Mouse (Mus musculus) forebrain, embryonic 13.5 days (tissue): ENCODE measurements around the gene Derl2. TPM values are rescaled to one million over a fixed set of nuclear protein-coding genes. Genes with fewer than 3 reads are reported as not detected.

Experiments
- ATAC-seq: fragments of 200-750 bp; cut with Nextera tagmentation; 2 replicates; pipeline ENCODE4 v1.8.0; 2017
- H3K27ac ChIP-seq: fragments of 300-500 bp; sonication (generic); 2 replicates; pipeline ENCODE4 v1.5.1; 2015; ENCODE audit warnings: inconsistent platforms, mild to moderate bottlenecking, moderate library complexity
- H3K27me3 ChIP-seq: fragments of 300-500 bp; sonication (generic); 2 replicates; pipeline ENCODE4 v1.6.1; 2015; ENCODE audit warnings: mild to moderate bottlenecking, inconsistent platforms
- H3K36me3 ChIP-seq: fragments of 300-500 bp; sonication (generic); 2 replicates; pipeline ENCODE4 v1.6.1; 2015; ENCODE audit warnings: mild to moderate bottlenecking, inconsistent platforms; ENCODE audit not compliant: poor library complexity, severe bottlenecking
- H3K4me1 ChIP-seq: fragments of 300-500 bp; sonication (generic); 2 replicates; pipeline ENCODE4 v1.6.1; 2015; ENCODE audit warnings: inconsistent platforms
- H3K4me2 ChIP-seq: fragments of 300-500 bp; sonication (generic); 2 replicates; pipeline ENCODE4 v1.6.1; 2015; ENCODE audit warnings: inconsistent platforms, mild to moderate bottlenecking, moderate library complexity
- H3K4me3 ChIP-seq: fragments of 300-500 bp; sonication (generic); 2 replicates; pipeline ENCODE4 v1.5.1; 2015; ENCODE audit warnings: mild to moderate bottlenecking, inconsistent platforms
- H3K9ac ChIP-seq: fragments of 300-500 bp; sonication (generic); 2 replicates; pipeline ENCODE4 v1.6.1; 2015; ENCODE audit warnings: mild to moderate bottlenecking, inconsistent platforms
- H3K9me3 ChIP-seq: fragments of 300-500 bp; sonication (generic); replicated peaks from 2 replicates; pipeline ENCODE4 v1.6.1; 2016; ENCODE audit warnings: inconsistent platforms
- WGBS: fragments of 180-500 bp; shearing (Covaris S2); methylation state at CpG from one replicate; pipeline ENCODE4 v1.1.7; 2015; 5-methylcytosine and 5-hydroxymethylcytosine counted together
- polyA plus RNA-seq: library from polyadenylated mRNA; unstranded; fragments of >200 nt; fragmentation: Nextera tagmentation; extraction: Ambion mirVana; gene quantifications from 2 replicates; pipeline ENCODE4 v1.2.1, GENCODE M21; 2015

Gene Derl2
- 36.9 and 37.8 TPM in 2 replicates for polyA plus RNA-seq

DNA sequence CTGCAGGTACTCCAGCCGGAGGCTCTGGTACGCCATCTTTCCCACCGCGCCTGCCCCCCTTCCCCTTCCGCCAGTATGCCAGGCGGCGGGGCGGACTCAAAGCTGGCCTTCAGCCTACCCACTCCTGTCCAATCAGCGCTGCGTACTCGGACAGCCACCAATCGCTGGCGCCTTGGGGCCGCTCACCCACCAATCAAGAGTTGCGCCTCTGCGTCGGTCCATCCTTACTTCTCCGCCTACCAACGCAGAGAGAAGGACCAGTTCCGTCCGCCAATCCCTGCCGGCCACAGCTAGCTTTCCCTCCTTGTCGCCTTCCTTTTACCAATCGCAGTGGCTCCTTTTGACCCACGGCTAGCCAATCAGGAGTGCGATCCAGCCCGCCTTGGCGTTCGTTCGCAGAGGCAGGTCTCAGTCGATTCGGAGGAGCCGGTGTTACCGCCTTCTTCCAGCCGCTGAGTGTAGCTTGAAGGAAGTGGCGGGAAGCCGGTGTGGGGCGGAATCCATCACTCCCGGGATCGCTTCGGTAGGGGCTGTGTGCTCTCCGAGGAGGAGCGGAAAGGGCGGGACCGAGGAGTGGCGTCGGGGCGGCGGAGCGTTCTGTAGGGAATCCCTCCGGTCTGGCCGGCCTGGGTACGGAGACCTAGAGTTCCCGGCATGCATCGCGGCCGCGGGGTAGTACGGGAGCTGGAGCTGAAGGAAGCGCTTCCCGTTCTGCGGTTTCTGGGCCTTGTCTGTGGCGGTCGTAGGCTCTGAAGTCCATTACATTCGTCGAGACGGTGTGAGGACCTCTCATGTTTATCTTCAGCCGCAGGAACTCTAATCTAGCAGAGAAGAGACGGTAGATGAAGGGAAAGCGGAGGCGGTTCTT lies at the start of gene Derl2, which contains the start of gene Mis12:
Gene Derl2 (minus strand): TSS at position 641 of the 868 bp plus-strand sequence.
Gene Mis12 (plus strand): TSS at position 411 of the 868 bp plus-strand sequence.
- Histone ChIP-seq H3K4me3 (peak within 1 kb of the TSS; percentile 91), H3K36me3 (peaks cover 20% of the 10 kb centered on the region)
- under 1% methylated on average over 71 of the region's 71 CpGs for WGBS

DNA sequence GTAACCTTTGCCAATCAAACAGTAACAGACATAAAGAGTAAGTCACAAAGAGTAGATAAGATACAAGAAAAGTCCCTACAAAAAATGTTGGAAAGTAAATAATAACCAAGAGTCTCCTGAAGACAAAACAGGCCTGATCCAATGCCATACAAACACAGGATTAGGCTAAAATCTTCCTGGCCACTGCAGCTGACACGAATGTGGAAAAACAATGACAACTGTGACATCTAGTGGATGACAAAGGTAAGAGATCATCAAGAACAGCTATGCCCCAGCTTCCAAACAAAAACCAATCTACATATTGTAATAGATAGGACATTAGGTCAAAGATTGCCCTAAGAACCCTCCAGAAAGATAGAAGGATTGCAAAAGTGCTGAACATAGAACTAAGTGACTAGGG lies 32.9 kb upstream of the Derl2 start:
- Histone ChIP-seq H3K4me2 (no peak overlapping the region), H3K9ac (no peak overlapping the region), H3K4me3 (no peak overlapping the region), H3K36me3 (no peaks in the 10 kb centered on the region), H3K27ac (no peak overlapping the region), H3K4me1 (no peaks in the 10 kb centered on the region), H3K9me3 (no peaks in the 10 kb centered on the region; the same call in 1 of the 2 replicates), H3K27me3 (peaks cover 5% of the 10 kb centered on the region; the same call in 1 of the 2 replicates)
- 0 out of 2 replicates have a peak, but pooled peaks have one; percentile 43 for ATAC-seq
- 3% methylated on average over 1 of the region's 1 CpGs for WGBS

More for the DNA sequence above, at the start of gene Derl2, which contains the start of gene Mis12:
- H3K4me1 ChIP-seq = peaks cover 54% of the 10 kb centered on the region
- H3K9me3 ChIP-seq = no peaks in the 10 kb centered on the region
- peak within 1 kb of the TSS; percentile 91 for H3K9ac ChIP-seq
- peak within 1 kb of the TSS; percentile 91 for H3K27ac ChIP-seq
- H3K27me3 ChIP-seq = no peaks in the 10 kb centered on the region
- ATAC-seq = peak; percentile 100
- peak within 1 kb of the TSS; percentile 93 for H3K4me2 ChIP-seq

DNA sequence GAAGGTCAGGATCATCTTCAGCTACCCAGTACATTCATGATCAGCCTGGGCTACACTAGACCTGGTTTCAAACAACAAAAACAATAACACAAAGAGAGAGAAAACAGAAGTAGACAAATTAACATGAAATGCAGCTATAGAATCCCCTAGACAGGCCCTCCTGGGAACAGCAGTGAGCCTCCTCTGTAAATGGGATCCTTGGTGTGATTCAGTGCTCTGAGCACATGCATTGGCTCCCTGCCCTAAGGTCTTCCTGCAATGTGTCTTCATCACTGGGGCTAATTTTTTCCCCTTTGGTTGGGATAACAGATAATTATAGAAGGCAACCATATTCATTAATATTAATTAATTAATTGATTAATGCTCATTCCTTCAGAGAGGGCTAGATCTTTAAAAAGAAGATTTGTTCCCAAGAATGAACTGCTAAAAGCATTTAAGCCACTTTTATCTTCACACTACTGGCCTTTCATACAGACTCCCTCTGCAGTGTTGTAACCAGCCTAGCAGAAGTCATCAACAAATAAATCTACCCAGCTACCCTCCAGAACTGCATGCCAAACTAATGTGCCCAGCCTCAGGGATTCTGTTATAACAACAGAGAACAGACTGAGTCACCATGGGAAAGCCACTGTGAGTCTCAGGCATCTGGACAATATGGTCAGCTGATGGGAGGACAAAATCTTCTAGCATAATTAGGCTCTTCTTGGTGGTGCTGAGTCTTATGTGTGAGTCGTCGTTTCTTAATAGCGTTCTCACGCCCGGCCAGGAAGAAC lies 20.1 kb upstream of the Derl2 start:
- 95% methylated on average over 5 of the region's 5 CpGs for WGBS
- no peak for ATAC-seq
- no peaks in the 10 kb centered on the region for H3K36me3 ChIP-seq

DNA sequence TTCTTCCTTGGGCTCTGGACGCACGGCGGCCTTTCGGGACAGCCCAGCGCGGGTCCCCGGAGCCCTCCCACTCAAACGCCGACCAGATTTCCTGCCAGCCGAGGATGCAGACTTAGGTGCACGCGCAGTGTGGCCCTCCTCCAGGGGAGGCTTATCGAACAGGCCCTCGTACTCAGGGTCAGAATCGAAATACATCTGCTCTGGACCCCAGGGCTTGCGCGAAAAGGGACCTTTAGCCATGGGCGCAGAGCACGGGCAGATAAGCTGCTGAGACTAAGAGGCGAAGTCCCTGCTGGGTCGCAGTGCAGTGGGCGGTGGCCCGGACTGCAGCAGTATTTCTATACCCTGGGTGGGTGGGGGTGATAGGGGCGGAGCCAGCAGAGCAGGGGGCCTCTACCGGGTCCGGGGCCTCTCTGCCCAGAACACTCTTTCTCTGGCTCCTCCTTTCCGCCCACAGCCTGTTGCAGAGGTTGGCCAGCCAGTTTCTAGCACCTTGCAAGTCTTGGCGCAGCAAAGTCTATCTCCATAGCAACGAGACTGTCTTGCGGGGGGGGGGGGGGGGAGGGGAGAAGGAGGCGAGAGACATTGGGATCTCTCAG lies 13.6 kb upstream of the Derl2 start, which contains the start of gene 6330403K07Rik:
Gene 6330403K07Rik (minus strand): TSS at position 351 of the 599 bp plus-strand sequence.
- peak; percentile 96 for ATAC-seq
- Histone ChIP-seq H3K36me3 (peaks cover 8% of the 10 kb centered on the region), H3K9me3 (no peaks in the 10 kb centered on the region), H3K27me3 (no peaks in the 10 kb centered on the region), H3K4me2 (peak within 1 kb of the TSS; percentile 72), H3K4me1 (peaks cover 34% of the 10 kb centered on the region), H3K27ac (peak within 1 kb of the TSS; percentile 99), H3K9ac (peak within 1 kb of the TSS; percentile 84), H3K4me3 (peak within 1 kb of the TSS; percentile 73)
- WGBS = 0% methylated on average over 27 of the region's 31 CpGs

More for the DNA sequence above, 20.1 kb upstream of the Derl2 start:
- Histone ChIP-seq H3K4me2 (no peak overlapping the region), H3K9ac (no peak overlapping the region), H3K4me1 (no peaks in the 10 kb centered on the region), H3K9me3 (no peaks in the 10 kb centered on the region; the same call in 1 of the 2 replicates), H3K4me3 (no peak overlapping the region), H3K27ac (no peak overlapping the region), H3K27me3 (no peaks in the 10 kb centered on the region)

DNA sequence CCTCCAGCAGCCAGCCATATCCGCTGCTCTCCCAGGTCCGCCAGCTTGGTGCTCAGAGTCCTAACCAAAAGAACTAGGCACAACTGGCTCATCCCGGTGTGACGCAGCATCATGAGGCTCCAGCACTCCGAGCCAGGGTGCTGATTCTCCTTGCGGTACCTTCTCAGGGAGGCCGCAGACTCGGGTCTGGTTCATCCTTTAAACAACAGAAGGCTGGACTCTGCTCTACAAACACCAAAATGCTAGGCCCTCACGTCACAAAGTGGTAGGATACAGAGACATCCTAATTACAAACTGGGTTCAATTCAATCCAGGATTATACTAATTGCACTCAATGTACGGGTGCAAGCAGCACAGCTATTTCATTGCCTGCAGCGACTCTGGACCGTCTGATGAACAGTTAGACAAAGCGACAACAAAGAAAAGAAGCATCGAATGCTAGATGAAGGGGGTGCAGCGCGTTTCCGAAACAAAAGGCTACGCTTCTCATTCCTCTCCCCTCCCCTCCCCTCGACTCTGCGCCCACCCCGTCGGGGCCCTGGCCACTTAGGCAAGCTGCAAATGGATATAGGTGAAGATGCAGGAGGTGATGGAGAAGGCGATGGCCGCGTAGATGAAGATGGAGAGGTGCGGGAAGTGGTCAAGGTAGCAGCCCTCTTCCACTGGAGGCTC lies 13.0 kb upstream of the Derl2 start:
- Histone ChIP-seq H3K36me3 (peaks cover 14% of the 10 kb centered on the region), H3K27ac (peak overlapping the region; percentile 99), H3K9me3 (no peaks in the 10 kb centered on the region), H3K4me3 (peak overlapping the region; percentile 73), H3K9ac (peak overlapping the region; percentile 84), H3K27me3 (no peaks in the 10 kb centered on the region), H3K4me1 (peaks cover 34% of the 10 kb centered on the region), H3K4me2 (peak overlapping the region; percentile 72)
- ATAC-seq = peak; percentile 11; the same call in 1 of the 2 replicates
- 1% methylated on average over 26 of the region's 26 CpGs for WGBS

DNA sequence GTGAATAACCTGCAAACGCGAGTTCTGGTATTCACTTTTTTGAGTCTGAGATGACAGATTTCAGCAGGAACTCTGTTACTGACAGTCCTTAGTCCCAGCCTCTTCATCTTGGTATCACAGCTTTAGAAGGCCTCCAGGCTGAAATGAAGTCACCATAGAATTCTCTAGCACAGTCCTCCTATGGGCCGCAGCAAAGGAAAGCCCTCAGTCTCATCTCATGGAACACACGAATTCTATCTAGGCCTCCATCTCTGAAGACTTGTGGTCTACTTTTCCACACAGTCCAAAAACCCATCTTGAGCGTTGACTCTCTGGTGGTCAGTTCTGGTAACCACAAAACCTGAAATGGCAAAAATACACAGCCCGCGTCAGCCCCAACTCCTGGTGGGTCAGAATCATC lies 12.4 kb upstream of the Derl2 start:
- H3K4me2 ChIP-seq = peak overlapping the region; percentile 72
- H3K9me3 ChIP-seq = no peaks in the 10 kb centered on the region
- peaks cover 34% of the 10 kb centered on the region for H3K4me1 ChIP-seq
- H3K36me3 ChIP-seq = peaks cover 20% of the 10 kb centered on the region
- H3K27ac ChIP-seq = peak overlapping the region; percentile 99
- H3K27me3 ChIP-seq = no peaks in the 10 kb centered on the region
- peak overlapping the region; percentile 73 for H3K4me3 ChIP-seq
- ATAC-seq = no peak
- WGBS = 54% methylated on average over 7 of the region's 7 CpGs
- H3K9ac ChIP-seq = peak overlapping the region; percentile 84

DNA sequence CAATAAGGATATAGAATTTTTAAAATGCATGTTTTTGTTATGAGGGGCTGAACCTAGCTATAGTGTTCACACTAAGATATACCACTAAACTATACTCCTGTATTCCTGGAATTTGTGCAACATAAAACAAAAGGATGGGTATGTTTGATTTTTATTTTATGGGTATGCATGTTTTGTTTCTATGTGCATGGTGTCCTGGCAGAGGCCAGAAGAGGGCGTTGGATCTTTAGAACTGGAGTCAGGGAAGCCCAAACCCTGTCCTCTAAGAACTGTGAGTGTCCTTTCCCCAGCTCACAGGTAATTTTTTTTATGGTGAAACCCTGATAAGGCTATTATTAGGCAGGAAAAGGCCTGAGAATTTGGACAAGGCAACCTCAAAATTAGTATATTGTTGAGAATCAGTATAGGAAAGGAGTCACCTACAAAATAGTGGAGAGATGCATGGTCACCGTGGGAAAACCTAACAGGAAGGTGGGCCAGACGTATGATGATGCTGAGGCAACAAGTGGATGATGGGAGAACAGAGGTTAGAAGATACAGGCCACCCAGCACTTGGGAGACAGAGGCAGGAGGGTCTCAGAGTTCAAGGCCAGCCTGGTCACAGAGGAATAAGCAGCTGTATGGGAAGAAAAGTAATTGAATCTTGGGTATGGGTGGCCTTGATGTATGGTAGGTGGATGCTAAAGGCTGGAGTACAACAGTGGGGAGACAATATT lies 9.9 kb upstream of the Derl2 start:
- peaks cover 34% of the 10 kb centered on the region for H3K4me1 ChIP-seq
- H3K36me3 ChIP-seq = peaks cover 45% of the 10 kb centered on the region
- no peak overlapping the region for H3K27ac ChIP-seq
- no peak overlapping the region for H3K4me2 ChIP-seq
- no peak overlapping the region for H3K4me3 ChIP-seq
- 74% methylated on average over 3 of the region's 3 CpGs for WGBS
- no peak for ATAC-seq
- no peak overlapping the region for H3K9ac ChIP-seq
- H3K9me3 ChIP-seq = no peaks in the 10 kb centered on the region
- H3K27me3 ChIP-seq = no peaks in the 10 kb centered on the region

DNA sequence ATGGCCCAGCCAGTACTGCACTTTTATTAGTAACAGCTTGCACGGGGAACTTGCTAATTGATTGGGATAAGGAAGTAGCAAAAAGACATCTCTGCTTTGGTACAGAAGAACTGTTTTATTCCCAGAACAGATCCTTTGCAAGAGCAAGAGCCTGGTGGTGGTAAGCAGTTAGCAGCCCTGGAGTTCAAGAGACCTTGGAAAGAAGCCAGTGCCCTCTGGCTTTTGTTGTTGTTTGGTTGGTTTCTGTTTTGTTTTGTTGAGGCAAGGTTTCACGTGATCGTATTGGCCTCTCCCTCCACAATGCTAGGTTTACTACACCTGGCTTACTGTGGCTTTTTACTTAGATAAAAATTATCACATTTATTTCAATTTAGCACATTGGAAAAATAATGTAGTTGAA lies 8.6 kb upstream of the Derl2 start:
- no peak overlapping the region for H3K9ac ChIP-seq
- WGBS = 80% methylated on average over 3 of the region's 3 CpGs

DNA sequence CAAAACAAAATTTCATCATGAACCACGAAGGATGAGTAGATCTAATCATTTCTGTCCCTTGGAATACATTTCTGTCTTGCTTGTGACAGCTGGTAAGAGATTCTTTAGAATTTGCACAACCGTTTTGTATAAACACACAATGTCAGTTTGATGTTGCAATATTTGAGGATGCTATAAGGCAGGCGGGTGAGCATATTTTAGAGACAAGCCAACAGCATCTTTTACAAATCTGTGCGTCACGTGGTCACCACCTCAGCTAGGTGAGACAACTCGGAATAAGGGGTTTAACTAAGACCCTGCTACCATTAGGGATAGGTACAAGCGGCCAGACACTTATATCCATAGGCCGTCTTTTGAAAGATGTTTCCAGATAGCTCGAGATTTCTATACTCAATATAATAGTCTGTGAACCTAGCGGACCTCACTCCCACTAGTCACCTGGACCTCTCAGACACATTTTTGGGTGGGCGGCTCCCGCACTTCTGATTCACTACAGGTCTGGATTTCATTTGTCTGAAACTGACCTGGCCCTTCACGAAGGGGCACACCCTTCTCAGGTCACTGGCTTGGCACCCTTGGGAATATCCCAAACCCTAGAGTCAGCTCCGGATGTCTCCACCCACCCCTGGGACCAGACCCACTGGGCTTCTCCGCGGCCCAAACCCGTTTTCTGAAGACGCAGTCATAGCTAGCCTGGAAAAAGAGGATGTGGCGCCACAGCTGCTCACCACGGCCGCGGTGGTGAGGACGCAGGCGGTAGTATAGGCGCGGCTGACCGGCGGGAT lies 1.0 kb downstream of the Derl2 start:
- H3K4me1 ChIP-seq = peaks cover 54% of the 10 kb centered on the region
- no peak for ATAC-seq
- H3K36me3 ChIP-seq = peaks cover 24% of the 10 kb centered on the region

More for the DNA sequence above, 8.6 kb upstream of the Derl2 start:
- no peak for ATAC-seq
- Histone ChIP-seq H3K27ac (no peak overlapping the region), H3K4me2 (no peak overlapping the region), H3K4me1 (peaks cover 28% of the 10 kb centered on the region), H3K9me3 (no peaks in the 10 kb centered on the region), H3K36me3 (peaks cover 52% of the 10 kb centered on the region), H3K27me3 (no peaks in the 10 kb centered on the region), H3K4me3 (no peak overlapping the region)

DNA sequence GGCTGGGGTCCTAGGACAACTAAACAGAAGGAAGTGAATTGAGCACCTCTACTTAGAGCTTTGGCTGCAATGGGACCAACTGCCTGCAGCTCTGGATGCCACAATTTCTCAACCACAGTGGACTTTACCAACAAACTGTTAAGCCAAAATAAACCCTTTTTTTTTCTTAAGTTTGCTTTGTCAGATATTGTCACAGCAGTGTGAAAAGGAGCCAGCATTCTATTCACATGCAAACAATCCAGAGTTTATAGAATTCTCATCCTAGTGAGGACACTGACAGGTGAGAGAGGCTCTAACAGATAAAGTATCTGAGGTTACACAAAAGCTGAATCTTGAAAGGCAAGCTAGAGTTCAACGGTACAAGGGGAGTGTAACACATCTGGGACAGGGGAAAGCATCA lies 2.6 kb downstream of the Derl2 start:
- peaks cover 40% of the 10 kb centered on the region for H3K4me1 ChIP-seq
- 88% methylated on average over 1 of the region's 1 CpGs for WGBS
- no peak overlapping the region for H3K27ac ChIP-seq
- ATAC-seq = no peak
- H3K4me2 ChIP-seq = peak overlapping the region; percentile 4
- H3K4me3 ChIP-seq = no peak overlapping the region
- no peak overlapping the region for H3K9ac ChIP-seq
- peaks cover 23% of the 10 kb centered on the region for H3K36me3 ChIP-seq
- H3K27me3 ChIP-seq = no peaks in the 10 kb centered on the region
- H3K9me3 ChIP-seq = no peaks in the 10 kb centered on the region

More for the DNA sequence above, 1.0 kb downstream of the Derl2 start:
- Histone ChIP-seq H3K27me3 (no peaks in the 10 kb centered on the region), H3K27ac (peak overlapping the region; percentile 68), H3K9ac (peak overlapping the region; percentile 91), H3K9me3 (no peaks in the 10 kb centered on the region), H3K4me2 (peak overlapping the region; percentile 81), H3K4me3 (peak overlapping the region; percentile 91)
- WGBS = 5% methylated on average over 28 of the region's 28 CpGs
